Mouse (Mus musculus) ES-Bruce4 (cell line): Measurements from ENCODE around the gene Fam213a. TPM values are rescaled to one million over a fixed set of nuclear protein-coding genes. Genes with fewer than 3 reads are reported as not detected.

Experiments
- H3K27ac ChIP-seq: 2 replicates; pipeline ENCODE4 v1.5.1; 2012; ENCODE audit warnings: low read length, inconsistent platforms; ENCODE audit not compliant: insufficient read depth
- H3K27me3 ChIP-seq: 2 replicates; pipeline ENCODE4 v1.6.1; 2012; ENCODE audit warnings: mild to moderate bottlenecking, low read length, inconsistent platforms; ENCODE audit not compliant: control insufficient read depth, poor library complexity, insufficient read depth, severe bottlenecking
- H3K36me3 ChIP-seq: 2 replicates; pipeline ENCODE4 v1.6.1; 2012; ENCODE audit warnings: inconsistent platforms, mild to moderate bottlenecking, low read length, moderate library complexity; ENCODE audit not compliant: control insufficient read depth, poor library complexity, insufficient read depth, severe bottlenecking
- H3K4me1 ChIP-seq: one replicate; pipeline ENCODE4 v1.8.1; 2011; ENCODE audit warnings: low read length; ENCODE audit not compliant: control insufficient read depth, insufficient read depth
- H3K4me3 ChIP-seq: 2 replicates; pipeline ENCODE4 v1.5.1; 2011; ENCODE audit warnings: low read depth, mild to moderate bottlenecking, low read length
- H3K9ac ChIP-seq: 2 replicates; pipeline ENCODE4 v1.6.1; 2012; ENCODE audit warnings: low read depth, mild to moderate bottlenecking, inconsistent platforms; ENCODE audit not compliant: poor library complexity, severe bottlenecking
- H3K9me3 ChIP-seq: replicated peaks from 2 replicates; pipeline ENCODE4 v1.6.1; 2012; ENCODE audit warnings: mild to moderate bottlenecking, low read length, inconsistent platforms; ENCODE audit not compliant: control insufficient read depth, poor library complexity, insufficient read depth, severe bottlenecking
- CTCF ChIP-seq: IDR thresholded peaks from one replicate; pipeline ENCODE4 v1.8.1; 2011; ENCODE audit warnings: low read depth, low read length
- EP300 ChIP-seq: IDR thresholded peaks from 2 replicates; pipeline ENCODE4 v1.6.1; 2011; ENCODE audit warnings: low read depth, low read length; ENCODE audit not compliant: insufficient read depth
- POLR2A ChIP-seq: IDR thresholded peaks from one replicate; pipeline ENCODE4 v1.8.1; 2011; ENCODE audit warnings: low read length; ENCODE audit not compliant: insufficient read depth
- polyA plus RNA-seq: library from polyadenylated mRNA; stranded (reverse); fragments of >200 nt; gene quantifications from 2 replicates; pipeline ENCODE4 v1.2.4, GENCODE M21; 2011; ENCODE audit warnings: low read depth; ENCODE audit not compliant: missing spikeins, insufficient read depth, insufficient read length

Fam213a gene
- polyA plus RNA-seq, 1 experiment: 24.8 TPM

GRCm38 (mm10) chr14:40962365-40963290 is 51.0 kb downstream of the Fam213a start:
- H3K27ac ChIP-seq: no peak overlapping the region
- H3K9me3 ChIP-seq: no peaks in the 10 kb centered on the region
- peaks cover 11% of the 10 kb centered on the region for H3K4me1 ChIP-seq
- no peaks in the 10 kb centered on the region for H3K36me3 ChIP-seq
- no peak overlapping the region for H3K9ac ChIP-seq
- H3K27me3 ChIP-seq: no peaks in the 10 kb centered on the region
- H3K4me3 ChIP-seq: peak overlapping the region; percentile 22
- no peak for TF ChIP-seq POLR2A
- no peak for TF ChIP-seq CTCF
- no peak for TF ChIP-seq EP300

DNA sequence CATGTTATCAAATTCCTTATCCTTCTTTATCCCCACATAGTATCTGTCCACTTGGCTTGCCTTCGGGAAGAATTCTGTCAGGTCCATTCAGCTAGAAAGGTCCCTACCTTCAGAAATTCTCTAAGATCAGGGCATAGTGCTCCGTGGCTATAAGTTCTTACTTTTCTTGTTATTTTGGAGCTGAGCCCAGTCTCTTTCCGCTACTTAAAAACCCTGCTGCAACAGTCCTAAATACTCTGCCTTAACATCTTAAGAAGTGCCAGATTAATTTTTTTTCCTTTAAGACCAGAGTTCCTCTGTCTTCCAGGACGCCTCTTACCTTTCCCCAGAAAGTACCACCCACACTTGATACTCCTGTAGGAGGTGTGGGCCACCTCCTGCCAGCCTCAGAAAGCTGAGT is 53.4 kb downstream of the Fam213a start:
- no peaks in the 10 kb centered on the region for H3K27me3 ChIP-seq
- H3K4me1 ChIP-seq: peaks cover 14% of the 10 kb centered on the region
- no peak for TF ChIP-seq CTCF
- no peak for TF ChIP-seq EP300
- TF ChIP-seq POLR2A: no peak
- H3K9ac ChIP-seq: no peak overlapping the region
- H3K36me3 ChIP-seq: no peaks in the 10 kb centered on the region
- H3K9me3 ChIP-seq: no peaks in the 10 kb centered on the region
- no peak overlapping the region for H3K4me3 ChIP-seq
- H3K27ac ChIP-seq: 0 out of 2 replicates have a peak overlapping the region, but pooled peaks have one; percentile 7

DNA sequence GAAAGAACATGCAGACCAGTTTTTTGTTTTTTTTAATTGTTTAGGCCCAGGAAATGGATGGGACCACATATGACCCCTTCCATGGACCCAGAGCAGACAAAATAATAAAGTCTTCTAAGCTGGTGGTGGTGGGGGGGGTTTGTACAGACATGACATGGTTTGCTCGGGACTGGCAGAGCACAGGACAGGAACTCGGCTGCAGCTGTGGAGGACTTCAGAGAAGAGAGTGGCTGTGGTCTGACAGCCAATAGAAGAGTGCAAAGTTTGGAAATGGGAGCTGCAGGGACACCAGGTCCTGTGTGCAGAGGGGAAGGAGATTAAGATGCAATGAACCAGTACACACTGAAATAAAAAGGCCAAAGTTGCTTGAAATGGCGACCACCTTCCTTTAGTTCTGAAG is 54.0 kb downstream of the Fam213a start:
- peak overlapping the region; percentile 90 for H3K27ac ChIP-seq
- H3K9ac ChIP-seq: no peak overlapping the region
- no peaks in the 10 kb centered on the region for H3K36me3 ChIP-seq
- TF ChIP-seq POLR2A (no peak), EP300 (no peak), CTCF (no peak)
- H3K4me3 ChIP-seq: no peak overlapping the region
- no peaks in the 10 kb centered on the region for H3K9me3 ChIP-seq
- peaks cover 10% of the 10 kb centered on the region for H3K4me1 ChIP-seq
- no peaks in the 10 kb centered on the region for H3K27me3 ChIP-seq

DNA sequence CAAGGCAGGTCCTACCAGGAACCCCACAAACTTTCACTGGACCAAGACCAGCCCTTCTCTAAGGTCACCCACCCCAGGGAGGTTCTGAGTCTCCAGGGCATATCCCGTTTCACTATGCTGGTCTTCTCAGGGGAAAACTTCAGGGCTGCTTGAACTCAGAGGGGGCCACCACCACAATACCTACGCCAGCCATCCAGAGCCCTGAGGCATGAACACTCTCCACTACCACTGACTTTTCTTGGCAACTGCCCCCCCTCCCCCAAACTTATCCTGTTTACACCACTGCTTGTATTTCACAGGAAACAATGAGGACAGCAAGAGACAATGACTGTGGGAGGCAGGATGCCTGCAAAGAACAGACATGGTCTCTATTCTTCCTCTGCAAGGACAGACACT is 54.6 kb downstream of the Fam213a start:
- TF ChIP-seq CTCF (no peak), POLR2A (no peak), EP300 (no peak)
- Histone ChIP-seq H3K36me3 (no peaks in the 10 kb centered on the region), H3K27ac (peak overlapping the region; percentile 90), H3K4me3 (no peak overlapping the region), H3K4me1 (peaks cover 11% of the 10 kb centered on the region), H3K27me3 (no peaks in the 10 kb centered on the region), H3K9me3 (no peaks in the 10 kb centered on the region), H3K9ac (no peak overlapping the region)

- Histone ChIP-seq H3K27ac (peak overlapping the region; percentile 90), H3K9ac (no peak overlapping the region), H3K9me3 (no peaks in the 10 kb centered on the region), H3K4me1 (peaks cover 16% of the 10 kb centered on the region), H3K27me3 (no peaks in the 10 kb centered on the region), H3K4me3 (no peak overlapping the region), H3K36me3 (no peaks in the 10 kb centered on the region)
- TF ChIP-seq POLR2A (no peak), EP300 (peak; percentile 53; the same call in 1 of the 2 replicates)
Measured at GRCm38 (mm10) chr14:40958083-40958985, 55.3 kb downstream of the Fam213a start.

DNA sequence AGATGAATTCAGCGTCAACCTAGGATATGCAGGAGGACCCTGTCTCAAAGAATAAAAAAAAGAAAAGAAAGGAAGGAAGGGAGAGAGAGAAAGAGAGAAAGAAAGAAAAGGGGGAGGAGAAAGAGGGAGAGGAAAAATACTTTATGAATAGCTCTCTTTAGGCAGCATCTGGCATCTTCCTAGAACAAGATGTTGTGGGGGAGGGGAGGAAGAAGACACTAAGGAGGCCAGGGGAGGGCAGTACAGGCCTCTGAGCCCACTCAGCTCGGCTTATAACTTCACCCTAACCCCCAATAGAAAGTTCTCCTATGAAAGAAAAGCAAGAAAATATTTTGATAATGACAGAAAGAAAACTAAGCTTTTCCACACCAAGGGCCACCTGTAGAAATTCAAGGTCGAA is 56.0 kb downstream of the Fam213a start:
- H3K27me3 ChIP-seq: no peaks in the 10 kb centered on the region
- TF ChIP-seq EP300: peak; percentile 27; the same call in 1 of the 2 replicates
- no peak for TF ChIP-seq POLR2A
- peak; percentile 5 for TF ChIP-seq CTCF
- no peaks in the 10 kb centered on the region for H3K9me3 ChIP-seq
- H3K4me3 ChIP-seq: no peak overlapping the region
- H3K27ac ChIP-seq: peak overlapping the region; percentile 90
- no peak overlapping the region for H3K9ac ChIP-seq
- peaks cover 16% of the 10 kb centered on the region for H3K4me1 ChIP-seq
- H3K36me3 ChIP-seq: no peaks in the 10 kb centered on the region
